Mouse (Mus musculus) neural tube, embryonic 14.5 days (tissue): ENCODE results near the gene Acbd4. TPM values are rescaled to one million over a fixed set of nuclear protein-coding genes. Genes with fewer than 3 reads are reported as not detected.
A peak's percentile ranks its signal among the peaks of the same experiment; 100 is the strongest.

Experiments
- ATAC-seq: fragments of 200-750 bp; cut with Nextera tagmentation; 2 replicates; pipeline ENCODE4 v1.8.0; 2017; ENCODE audit warnings: low read depth, mild to moderate bottlenecking, moderate TSS enrichment, moderate library complexity
- H3K27ac ChIP-seq: fragments of 300-500 bp; sonication (generic); 2 replicates; pipeline ENCODE4 v1.5.1; 2014; ENCODE audit warnings: low read depth, mild to moderate bottlenecking, control low read depth, low read length, moderate library complexity, mixed read lengths
- H3K27me3 ChIP-seq: fragments of 300-500 bp; sonication (generic); 2 replicates; pipeline ENCODE4 v1.6.1; 2014; ENCODE audit warnings: low read length; ENCODE audit not compliant: control insufficient read depth, insufficient read depth
- H3K36me3 ChIP-seq: fragments of 300-500 bp; sonication (generic); 2 replicates; pipeline ENCODE4 v1.6.1; 2014; ENCODE audit warnings: low read length, mixed read lengths; ENCODE audit not compliant: control insufficient read depth, insufficient read depth
- H3K4me1 ChIP-seq: fragments of 300-500 bp; sonication (generic); 2 replicates; pipeline ENCODE4 v1.6.1; 2014; ENCODE audit warnings: low read length; ENCODE audit not compliant: control insufficient read depth, insufficient read depth
- H3K4me2 ChIP-seq: fragments of 300-500 bp; sonication (generic); 2 replicates; pipeline ENCODE4 v1.6.1; 2014; ENCODE audit warnings: mild to moderate bottlenecking, low read depth, low read length, control low read depth
- H3K4me3 ChIP-seq: fragments of 300-500 bp; sonication (generic); 2 replicates; pipeline ENCODE4 v1.5.1; 2014; ENCODE audit warnings: low read depth, low read length, control low read depth, mixed read lengths
- H3K9ac ChIP-seq: fragments of 300-500 bp; sonication (generic); replicated peaks from 2 replicates; pipeline ENCODE4 v1.6.1; 2014; ENCODE audit warnings: low read depth, mild to moderate bottlenecking, control low read depth, low read length, mixed read lengths
- H3K9me3 ChIP-seq: fragments of 300-500 bp; sonication (generic); 2 replicates; pipeline ENCODE4 v1.6.1; 2016; ENCODE audit warnings: low read length; ENCODE audit not compliant: control insufficient read depth
- WGBS: fragments of 180-500 bp; shearing (Covaris S2); extraction: QIAGEN DNeasy Blood & Tissue Kit; methylation state at CpG from one replicate; pipeline ENCODE4 v1.1.7; 2014; 5-methylcytosine and 5-hydroxymethylcytosine counted together
- polyA plus RNA-seq: library from polyadenylated mRNA; unstranded; fragments of >200 nt; fragmentation: Nextera tagmentation; extraction: Ambion mirVana; gene quantifications from 2 replicates; pipeline ENCODE4 v1.2.1, GENCODE M21; 2014

The Acbd4 gene
- polyA plus RNA-seq, 1 experiment from 2014 or later = 8.1 TPM

GRCm38 (mm10) chr11:103115163-103116007 lies 13.9 kb downstream of the Acbd4 start:
- H3K9me3 ChIP-seq = no peaks in the 10 kb centered on the region
- ATAC-seq = peak; percentile 79
- no peaks in the 10 kb centered on the region for H3K36me3 ChIP-seq

GRCm38 (mm10) chr11:103116008-103116818 lies 14.7 kb downstream of the Acbd4 start, which contains the start of gene Hexim1:
Gene Hexim1, plus strand, starts transcription at chr11:103116231.
- H3K27me3 ChIP-seq = peaks cover 3% of the 10 kb centered on the region
- peak; percentile 96 for ATAC-seq
- peak within 1 kb of the TSS; percentile 78 for H3K4me2 ChIP-seq
- peaks cover 12% of the 10 kb centered on the region for H3K4me1 ChIP-seq
- no peaks in the 10 kb centered on the region for H3K9me3 ChIP-seq
- peak within 1 kb of the TSS; percentile 90 for H3K27ac ChIP-seq
- no peaks in the 10 kb centered on the region for H3K36me3 ChIP-seq
- H3K4me3 ChIP-seq = peak within 1 kb of the TSS; percentile 59
- under 1% methylated on average over 53 of the region's 53 CpGs for WGBS
- H3K9ac ChIP-seq = peak within 1 kb of the TSS; percentile 74

More at GRCm38 (mm10) chr11:103115163-103116007, 13.9 kb downstream of the Acbd4 start:
- H3K27me3 ChIP-seq = peaks cover 4% of the 10 kb centered on the region
- peak overlapping the region; percentile 90 for H3K27ac ChIP-seq
- peak overlapping the region; percentile 78 for H3K4me2 ChIP-seq
- H3K4me3 ChIP-seq = peak overlapping the region; percentile 59
- peak overlapping the region; percentile 74 for H3K9ac ChIP-seq
- WGBS = under 1% methylated on average over 34 of the region's 34 CpGs
- peaks cover 12% of the 10 kb centered on the region for H3K4me1 ChIP-seq

- H3K4me3 ChIP-seq = peak overlapping the region; percentile 59
- peak overlapping the region; percentile 78 for H3K4me2 ChIP-seq
- peak overlapping the region; percentile 88; the same call in 1 of the 2 replicates for H3K27ac ChIP-seq
- ATAC-seq = peak; percentile 26; the same call in 1 of the 2 replicates
- peaks cover 12% of the 10 kb centered on the region for H3K4me1 ChIP-seq
- H3K9ac ChIP-seq = peak overlapping the region; percentile 60
- WGBS = under 1% methylated on average over 34 of the region's 35 CpGs
- H3K36me3 ChIP-seq = no peaks in the 10 kb centered on the region
- H3K27me3 ChIP-seq = no peaks in the 10 kb centered on the region
- no peaks in the 10 kb centered on the region for H3K9me3 ChIP-seq
These were observed 15.6 kb downstream of the Acbd4 start for GRCm38 (mm10) chr11:103116959-103117590.

DNA sequence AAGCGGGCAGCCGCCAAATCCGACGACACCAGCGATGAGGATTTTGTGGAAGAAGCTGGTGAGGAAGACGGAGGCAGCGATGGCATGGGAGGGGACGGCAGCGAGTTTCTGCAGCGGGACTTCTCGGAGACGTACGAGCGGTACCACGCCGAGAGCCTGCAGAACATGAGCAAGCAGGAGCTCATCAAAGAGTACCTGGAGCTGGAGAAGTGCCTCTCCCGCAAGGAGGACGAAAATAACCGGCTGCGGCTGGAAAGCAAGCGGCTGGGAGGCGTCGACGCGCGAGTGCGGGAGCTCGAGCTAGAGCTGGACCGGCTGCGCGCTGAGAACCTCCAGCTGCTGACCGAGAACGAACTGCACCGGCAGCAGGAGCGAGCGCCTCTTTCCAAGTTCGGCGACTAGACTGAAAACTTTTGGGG lies 16.1 kb downstream of the Acbd4 start:
- peak overlapping the region; percentile 55; the same call in 1 of the 2 replicates for H3K27ac ChIP-seq
- ATAC-seq = no peak
- peak overlapping the region; percentile 60 for H3K9ac ChIP-seq
- H3K4me1 ChIP-seq = peaks cover 7% of the 10 kb centered on the region
- H3K4me2 ChIP-seq = peak overlapping the region; percentile 78
- 0% methylated on average over 38 of the region's 38 CpGs for WGBS
- H3K36me3 ChIP-seq = no peaks in the 10 kb centered on the region
- no peaks in the 10 kb centered on the region for H3K27me3 ChIP-seq
- H3K9me3 ChIP-seq = no peaks in the 10 kb centered on the region
- H3K4me3 ChIP-seq = peak overlapping the region; percentile 59

- H3K4me1 ChIP-seq = peaks cover 7% of the 10 kb centered on the region
- H3K27me3 ChIP-seq = no peaks in the 10 kb centered on the region
- WGBS = 87% methylated on average over 2 of the region's 2 CpGs
- no peak overlapping the region for H3K9ac ChIP-seq
- H3K27ac ChIP-seq = no peak overlapping the region
- H3K4me2 ChIP-seq = peak overlapping the region; percentile 78
- no peaks in the 10 kb centered on the region for H3K9me3 ChIP-seq
- no peaks in the 10 kb centered on the region for H3K36me3 ChIP-seq
- no peak for ATAC-seq
- H3K4me3 ChIP-seq = peak overlapping the region; percentile 59; the same call in 1 of the 2 replicates
These were observed 17.4 kb downstream of the Acbd4 start for GRCm38 (mm10) chr11:103118866-103119265.

- WGBS = 55% methylated on average over 5 of the region's 5 CpGs
- Histone ChIP-seq H3K4me2 (no peak overlapping the region), H3K9me3 (no peaks in the 10 kb centered on the region), H3K27ac (no peak overlapping the region), H3K27me3 (no peaks in the 10 kb centered on the region), H3K4me3 (no peak overlapping the region), H3K36me3 (no peaks in the 10 kb centered on the region), H3K4me1 (peaks cover 7% of the 10 kb centered on the region), H3K9ac (no peak overlapping the region)
- ATAC-seq = no peak
These were observed 18.1 kb downstream of the Acbd4 start for GRCm38 (mm10) chr11:103119609-103120008.

DNA sequence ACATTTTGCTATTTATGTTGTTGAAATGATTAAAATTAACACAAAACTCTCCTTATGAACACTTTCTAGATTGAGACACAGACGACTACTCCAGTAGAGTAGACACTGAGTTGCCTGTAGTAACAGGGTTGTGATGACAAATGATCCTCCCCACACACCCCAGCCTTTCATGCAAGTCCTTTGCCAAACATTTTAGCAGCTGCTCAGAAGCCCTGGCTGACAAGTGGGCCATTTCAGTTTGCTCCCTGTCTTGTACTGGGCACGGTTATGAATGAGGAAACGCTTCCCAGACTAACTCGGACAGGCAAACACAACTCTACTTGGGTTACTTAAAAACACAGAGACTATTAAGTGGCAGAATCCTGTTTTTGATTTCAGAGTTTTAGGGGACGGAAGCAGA lies 18.8 kb downstream of the Acbd4 start:
- Histone ChIP-seq H3K27ac (no peak overlapping the region), H3K4me2 (no peak overlapping the region), H3K4me3 (no peak overlapping the region), H3K9ac (no peak overlapping the region), H3K9me3 (no peaks in the 10 kb centered on the region), H3K27me3 (no peaks in the 10 kb centered on the region), H3K36me3 (no peaks in the 10 kb centered on the region), H3K4me1 (peaks cover 7% of the 10 kb centered on the region)
- WGBS = 69% methylated on average over 5 of the region's 5 CpGs
- no peak for ATAC-seq

DNA sequence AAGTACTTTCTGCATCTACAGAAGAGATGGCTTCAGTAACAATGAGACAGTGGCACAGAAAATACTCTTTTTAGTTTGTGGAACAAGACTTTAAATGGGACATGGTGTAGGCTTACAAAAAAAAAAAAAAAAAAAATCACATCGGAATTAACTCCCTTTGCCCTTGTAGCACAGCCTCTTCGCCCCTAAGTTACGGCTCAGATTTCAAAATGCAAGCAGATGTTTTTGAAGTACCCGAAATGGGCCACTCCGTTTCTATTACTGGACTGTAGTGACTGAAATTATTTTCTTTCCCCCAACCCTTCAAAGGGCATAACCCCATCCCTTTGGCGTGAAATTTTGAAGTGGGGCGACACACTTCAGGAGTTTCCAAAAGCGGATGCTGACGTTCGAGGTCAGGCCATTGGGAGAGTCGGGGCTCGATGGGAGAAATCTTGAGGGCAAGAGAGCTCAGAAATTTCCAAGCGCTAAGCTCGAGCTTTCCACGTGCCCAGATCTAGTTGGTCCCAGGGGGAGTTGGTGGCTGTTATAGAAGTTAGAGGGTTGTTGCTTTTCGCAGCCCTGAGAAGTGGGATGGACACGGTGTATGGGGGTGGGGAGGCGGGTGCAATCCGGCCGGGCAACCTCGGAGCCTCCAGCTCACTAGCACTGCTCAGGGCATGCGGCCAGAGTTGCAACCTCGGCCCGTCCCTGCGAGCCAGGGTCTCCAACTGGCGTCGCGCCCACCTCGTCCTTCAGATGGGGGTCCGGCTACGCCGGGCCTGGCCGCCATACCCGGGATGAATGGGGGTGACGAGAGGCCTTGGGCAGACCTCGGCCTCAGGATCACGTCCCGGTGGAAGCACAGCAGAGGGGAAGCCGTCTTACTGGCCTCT lies 30.5 kb downstream of the Acbd4 start, which contains the start of gene Hexim2:
Gene Hexim2, plus strand, starts transcription at position 729 of the 875 bp plus-strand sequence.
- peak within 1 kb of the TSS; percentile 81 for H3K4me3 ChIP-seq
- peak; percentile 49 for ATAC-seq
- peak within 1 kb of the TSS; percentile 62 for H3K4me2 ChIP-seq
- 1% methylated on average over 39 of the region's 39 CpGs for WGBS
- H3K4me1 ChIP-seq = peaks cover 22% of the 10 kb centered on the region; the same call in 1 of the 2 replicates
- H3K9ac ChIP-seq = peak within 1 kb of the TSS; percentile 97
- H3K27me3 ChIP-seq = no peaks in the 10 kb centered on the region
- H3K36me3 ChIP-seq = no peaks in the 10 kb centered on the region
- H3K27ac ChIP-seq = peak within 1 kb of the TSS; percentile 97
- no peaks in the 10 kb centered on the region for H3K9me3 ChIP-seq
